Mouse (Mus musculus): Measurements from ENCODE around the gene Polr2l. TPM values are rescaled to one million over a fixed set of nuclear protein-coding genes. Genes with fewer than 3 reads are reported as not detected.

Polr2l gene
- polyA plus RNA-seq, 1 experiment = not detected

- H3K4me1 ChIP-seq (ENCODE audit: control insufficient read depth, insufficient read depth, low read length) = no peaks in the 10 kb centered on the region
- no peak overlapping the region for H3K27ac ChIP-seq (ENCODE audit: insufficient read depth, low read depth, low read length)
- no peak for TF ChIP-seq POLR2A (IDR thresholded peaks at IDR 0.05; ENCODE audit: insufficient read depth, low read depth, low read length)
- TF ChIP-seq CTCF (IDR thresholded peaks at IDR 0.05; ENCODE audit: insufficient read depth, low read depth, low read length) = no peak
- H3K4me3 ChIP-seq (ENCODE audit: insufficient read depth, low read depth, low read length) = no peak overlapping the region
Measured at GRCm38 (mm10) chr7:141508160-141508559, 33.2 kb upstream of the Polr2l start.

GRCm38 (mm10) chr7:141506278-141506677 lies 31.3 kb upstream of the Polr2l start:
- Histone ChIP-seq H3K4me3 (ENCODE audit: insufficient read depth, low read depth, low read length) (no peak overlapping the region), H3K4me1 (ENCODE audit: control insufficient read depth, insufficient read depth, low read length) (no peaks in the 10 kb centered on the region), H3K27ac (ENCODE audit: insufficient read depth, low read depth, low read length) (no peak overlapping the region)
- 71% methylated on average over 2 of the region's 2 CpGs for WGBS
- TF ChIP-seq CTCF (IDR thresholded peaks at IDR 0.05; ENCODE audit: insufficient read depth, low read depth, low read length) (no peak), POLR2A (IDR thresholded peaks at IDR 0.05; ENCODE audit: insufficient read depth, low read depth, low read length) (no peak)

GRCm38 (mm10) chr7:141502556-141502905 lies 27.6 kb upstream of the Polr2l start:
- Histone ChIP-seq H3K27ac (ENCODE audit: insufficient read depth, low read depth, low read length) (no peak overlapping the region), H3K4me3 (ENCODE audit: insufficient read depth, low read depth, low read length) (no peak overlapping the region), H3K4me1 (ENCODE audit: control insufficient read depth, insufficient read depth, low read length) (peaks cover 2% of the 10 kb centered on the region; the same call in 1 of the 2 replicates)
- TF ChIP-seq CTCF (IDR thresholded peaks at IDR 0.05; ENCODE audit: insufficient read depth, low read depth, low read length) = no peak
- TF ChIP-seq POLR2A (IDR thresholded peaks at IDR 0.05; ENCODE audit: insufficient read depth, low read depth, low read length) = no peak
- 95% methylated on average over 5 of the region's 5 CpGs for WGBS

- Histone ChIP-seq H3K4me3 (ENCODE audit: insufficient read depth, low read depth, low read length) (no peak overlapping the region), H3K4me1 (ENCODE audit: control insufficient read depth, insufficient read depth, low read length) (peaks cover 2% of the 10 kb centered on the region; the same call in 1 of the 2 replicates), H3K27ac (ENCODE audit: insufficient read depth, low read depth, low read length) (no peak overlapping the region)
- 86% methylated on average over 7 of the region's 7 CpGs for WGBS
- TF ChIP-seq POLR2A (IDR thresholded peaks at IDR 0.05; ENCODE audit: insufficient read depth, low read depth, low read length) = no peak
Measured at GRCm38 (mm10) chr7:141501820-141502555, 27.1 kb upstream of the Polr2l start.

GRCm38 (mm10) chr7:141497600-141497999 lies 22.7 kb upstream of the Polr2l start:
- no peak overlapping the region for H3K27ac ChIP-seq (ENCODE audit: insufficient read depth, low read depth, low read length)
- WGBS = 74% methylated on average over 3 of the region's 3 CpGs
- TF ChIP-seq POLR2A (IDR thresholded peaks at IDR 0.05; ENCODE audit: insufficient read depth, low read depth, low read length) (no peak), CTCF (IDR thresholded peaks at IDR 0.05; ENCODE audit: insufficient read depth, low read depth, low read length) (no peak)
- no peak overlapping the region for H3K4me3 ChIP-seq (ENCODE audit: insufficient read depth, low read depth, low read length)
- H3K4me1 ChIP-seq (ENCODE audit: control insufficient read depth, insufficient read depth, low read length) = peaks cover 2% of the 10 kb centered on the region; the same call in 1 of the 2 replicates

GRCm38 (mm10) chr7:141495940-141496339 lies 21.0 kb upstream of the Polr2l start:
- Histone ChIP-seq H3K4me1 (ENCODE audit: control insufficient read depth, insufficient read depth, low read length) (peaks cover 2% of the 10 kb centered on the region; the same call in 1 of the 2 replicates), H3K27ac (ENCODE audit: insufficient read depth, low read depth, low read length) (no peak overlapping the region), H3K4me3 (ENCODE audit: insufficient read depth, low read depth, low read length) (no peak overlapping the region)
- TF ChIP-seq CTCF (IDR thresholded peaks at IDR 0.05; ENCODE audit: insufficient read depth, low read depth, low read length) = no peak
- TF ChIP-seq POLR2A (IDR thresholded peaks at IDR 0.05; ENCODE audit: insufficient read depth, low read depth, low read length) = no peak
- 85% methylated on average over 4 of the region's 4 CpGs for WGBS

GRCm38 (mm10) chr7:141495379-141495778 lies 20.4 kb upstream of the Polr2l start:
- H3K4me3 ChIP-seq (ENCODE audit: insufficient read depth, low read depth, low read length) = no peak overlapping the region
- H3K4me1 ChIP-seq (ENCODE audit: control insufficient read depth, insufficient read depth, low read length) = peaks cover 2% of the 10 kb centered on the region; the same call in 1 of the 2 replicates
- TF ChIP-seq POLR2A (IDR thresholded peaks at IDR 0.05; ENCODE audit: insufficient read depth, low read depth, low read length) (no peak), CTCF (IDR thresholded peaks at IDR 0.05; ENCODE audit: insufficient read depth, low read depth, low read length) (no peak)
- no peak overlapping the region for H3K27ac ChIP-seq (ENCODE audit: insufficient read depth, low read depth, low read length)
- WGBS = 86% methylated on average over 2 of the region's 2 CpGs

- no peak overlapping the region for H3K27ac ChIP-seq (ENCODE audit: insufficient read depth, low read depth, low read length)
- H3K4me3 ChIP-seq (ENCODE audit: insufficient read depth, low read depth, low read length) = no peak overlapping the region
- WGBS = 62% methylated on average over 1 of the region's 1 CpGs
- H3K4me1 ChIP-seq (ENCODE audit: control insufficient read depth, insufficient read depth, low read length) = peaks cover 2% of the 10 kb centered on the region; the same call in 1 of the 2 replicates
- TF ChIP-seq CTCF (IDR thresholded peaks at IDR 0.05; ENCODE audit: insufficient read depth, low read depth, low read length) (no peak), POLR2A (IDR thresholded peaks at IDR 0.05; ENCODE audit: insufficient read depth, low read depth, low read length) (no peak)
Measured at GRCm38 (mm10) chr7:141493729-141494128, 18.8 kb upstream of the Polr2l start.

GRCm38 (mm10) chr7:141492738-141493137 lies 17.8 kb upstream of the Polr2l start:
- H3K4me3 ChIP-seq (ENCODE audit: insufficient read depth, low read depth, low read length) = no peak overlapping the region
- no peak overlapping the region for H3K27ac ChIP-seq (ENCODE audit: insufficient read depth, low read depth, low read length)
- no peak for TF ChIP-seq CTCF (IDR thresholded peaks at IDR 0.05; ENCODE audit: insufficient read depth, low read depth, low read length)
- no peak for TF ChIP-seq POLR2A (IDR thresholded peaks at IDR 0.05; ENCODE audit: insufficient read depth, low read depth, low read length)
- peaks cover under 1% of the 10 kb centered on the region; the same call in 1 of the 2 replicates for H3K4me1 ChIP-seq (ENCODE audit: control insufficient read depth, insufficient read depth, low read length)
- WGBS = 91% methylated on average over 5 of the region's 5 CpGs

Measured in olfactory bulb, adult 2 months (tissue).